Mouse (Mus musculus) ES-E14 (cell line): ENCODE data around the gene Il6ra. TPM values are rescaled to one million over a fixed set of nuclear protein-coding genes. Genes with fewer than 3 reads are reported as not detected.

Source experiments
- DNase-seq: peaks from one replicate; pipeline ENCODE4 v3.0.0-alpha.2; 2013; ENCODE audit warnings: low read depth, low spot score
- H3K27ac ChIP-seq: 2 replicates; pipeline ENCODE4 v1.5.1; 2012; ENCODE audit warnings: low read depth, mild to moderate bottlenecking, low read length, moderate library complexity, mixed read lengths; ENCODE audit not compliant: poor library complexity, insufficient read depth, severe bottlenecking
- H3K36me3 ChIP-seq: 2 replicates; pipeline ENCODE4 v1.6.1; 2012; ENCODE audit warnings: mild to moderate bottlenecking, low read length, moderate library complexity, mixed read lengths; ENCODE audit not compliant: control insufficient read depth, poor library complexity, insufficient read depth, severe bottlenecking
- H3K4me1 ChIP-seq, 2 experiments: fragments of 150-350 bp in 1 of 2; sonication (generic) in 1 of 2; 2 replicates each; pipeline ENCODE4 v1.6.1; 2012; ENCODE audit warnings: low read length in 2 of 2, mild to moderate bottlenecking in 1 of 2, mixed read lengths in 1 of 2; ENCODE audit not compliant: control insufficient read depth in 2 of 2, insufficient read depth in 2 of 2, poor library complexity in 1 of 2
- H3K4me3 ChIP-seq, 2 experiments: fragments of 150-350 bp in 1 of 2; sonication (generic) in 1 of 2; 2 replicates each; pipeline ENCODE4 v1.5.1; 2012; ENCODE audit warnings: low read length in 2 of 2, low read depth in 1 of 2, mild to moderate bottlenecking in 1 of 2, mixed read lengths in 1 of 2; ENCODE audit not compliant: insufficient read depth in 1 of 2, poor library complexity in 1 of 2, severe bottlenecking in 1 of 2
- H3K9ac ChIP-seq: 2 replicates; pipeline ENCODE4 v1.6.1; 2012; ENCODE audit warnings: low read depth, mild to moderate bottlenecking, low read length, mixed read lengths; ENCODE audit not compliant: poor library complexity, insufficient read depth, severe bottlenecking
- H3K9me3 ChIP-seq: fragments of 150-350 bp; sonication (generic); 2 replicates; pipeline ENCODE4 v1.6.1; 2012; ENCODE audit warnings: low read depth, mild to moderate bottlenecking, low read length; ENCODE audit not compliant: control insufficient read depth, insufficient read depth
- CHD2 ChIP-seq: IDR thresholded peaks from 2 replicates; pipeline ENCODE4 v1.6.1; 2014; ENCODE audit warnings: mild to moderate bottlenecking, low read depth, low read length, inconsistent platforms
- HCFC1 ChIP-seq: IDR thresholded peaks from 2 replicates; pipeline ENCODE4 v1.6.1; 2012; ENCODE audit warnings: low read length, inconsistent platforms, borderline replicate concordance; ENCODE audit not compliant: insufficient read depth
- MAFK ChIP-seq: IDR thresholded peaks from 2 replicates; pipeline ENCODE4 v1.6.1; 2014; ENCODE audit warnings: mild to moderate bottlenecking, low read depth, low read length, inconsistent platforms; ENCODE audit not compliant: insufficient read depth
- ZC3H11A ChIP-seq: IDR thresholded peaks from 2 replicates; pipeline ENCODE4 v1.6.1; 2012; ENCODE audit warnings: low read depth, mild to moderate bottlenecking, inconsistent platforms, low read length, borderline replicate concordance
- ZNF384 ChIP-seq: IDR thresholded peaks from 2 replicates; pipeline ENCODE4 v1.6.1; 2012; ENCODE audit warnings: low read depth, low read length, inconsistent platforms
- in situ Hi-C, 2 experiments: fragments of 600-800 bp; cut with MboI; formaldehyde crosslinking; loops; one replicate each; pipeline ENCODE4 v1.15.1; 2025; ENCODE audit warnings: low sequenced_read_pairs in 2 of 2, inconsistent platforms in 1 of 2; ENCODE audit not compliant: unreplicated experiment in 2 of 2
- total RNA-seq: library from RNA; depleted of rRNA; stranded (reverse); fragments of 300-350 nt; gene quantifications from 2 replicates; pipeline ENCODE4 v1.2.3, GENCODE M21; 2012

Gene Il6ra
- total RNA-seq, 1 experiment = 1.0 TPM

DNA sequence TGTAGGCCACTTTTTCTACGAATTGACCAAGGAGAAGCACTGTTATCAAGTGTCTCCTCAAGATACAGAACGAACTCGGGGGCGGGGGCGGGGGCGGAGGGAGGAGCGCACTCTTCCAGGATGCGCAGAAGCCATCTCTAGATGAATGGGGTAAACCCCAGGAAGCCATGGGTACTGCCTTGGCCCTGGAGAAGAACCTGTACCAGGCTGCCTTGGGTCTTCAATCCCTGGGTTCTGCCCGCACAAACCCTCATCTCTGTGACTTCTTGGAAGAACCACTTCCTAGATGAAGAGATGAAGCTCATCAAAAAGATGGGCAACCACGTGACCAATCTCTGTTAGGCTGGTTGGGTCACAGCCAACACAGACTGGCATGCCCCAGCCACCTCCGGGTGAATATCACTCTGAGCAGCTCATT is 91.9 kb downstream of the Il6ra start:
- Histone ChIP-seq H3K36me3 (no peaks in the 10 kb centered on the region; the same call in 1 of the 2 replicates), H3K4me1 (peaks cover 3 to 16% of the 10 kb centered on the region in 2 experiments; a peak in 3 of 4 replicates), H3K27ac (no peak overlapping the region), H3K9me3 (no peaks in the 10 kb centered on the region), H3K4me3 (no peak overlapping the region), H3K9ac (no peak overlapping the region)
- in situ Hi-C loops = no loop called here
- DNase-seq = no peak
- TF ChIP-seq CHD2 = no peak
- TF ChIP-seq ZC3H11A = no peak
- TF ChIP-seq MAFK = no peak
- TF ChIP-seq HCFC1 = no peak
- no peak for TF ChIP-seq ZNF384

DNA sequence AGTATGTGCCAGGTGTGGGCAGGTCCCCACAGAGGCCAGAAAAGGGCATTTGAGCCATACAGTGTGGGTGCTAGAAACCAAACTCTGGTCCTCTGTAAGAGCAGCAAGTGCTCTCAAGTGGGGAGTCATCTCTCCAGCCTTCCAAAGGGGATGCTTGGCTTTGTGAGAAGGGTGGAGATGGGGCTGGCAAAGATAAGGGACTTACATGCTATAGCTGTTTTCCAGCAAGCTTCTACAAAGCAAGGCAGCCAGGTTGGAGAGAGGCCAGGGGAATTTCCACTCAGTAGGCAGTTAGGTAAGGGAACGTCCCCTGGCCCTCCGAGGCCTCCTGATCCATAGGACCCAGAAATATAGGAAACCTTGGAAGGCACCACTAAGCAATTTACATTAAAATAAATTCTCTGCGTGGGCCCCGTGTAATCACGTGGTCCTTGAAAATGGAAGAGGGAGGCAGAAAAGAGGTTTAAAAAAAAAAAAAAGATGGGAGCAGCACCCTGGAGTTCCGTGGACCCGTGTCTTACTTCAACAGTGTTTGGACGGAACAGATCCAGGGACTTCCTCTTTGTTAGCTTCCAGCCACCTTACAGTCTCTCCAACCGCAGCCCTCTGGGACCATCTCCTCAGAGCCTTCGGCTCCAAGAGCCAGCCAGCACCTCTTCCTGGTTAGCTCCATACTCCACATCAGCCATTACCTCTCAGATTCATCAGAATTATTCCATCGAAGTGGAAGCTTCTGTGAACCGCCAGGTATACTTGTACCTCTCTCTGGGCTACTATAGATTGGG is 92.5 kb downstream of the Il6ra start:
- no peak for DNase-seq
- Histone ChIP-seq H3K9me3 (no peaks in the 10 kb centered on the region), H3K36me3 (no peaks in the 10 kb centered on the region; the same call in 1 of the 2 replicates), H3K27ac (no peak overlapping the region), H3K4me1 (peaks cover 3 to 15% of the 10 kb centered on the region in 2 experiments; a peak in 2 of 4 replicates), H3K4me3 (no peak overlapping the region), H3K9ac (no peak overlapping the region)
- TF ChIP-seq ZNF384 (no peak), MAFK (no peak), ZC3H11A (no peak), CHD2 (no peak), HCFC1 (no peak)
- in situ Hi-C loops = no loop called here

DNA sequence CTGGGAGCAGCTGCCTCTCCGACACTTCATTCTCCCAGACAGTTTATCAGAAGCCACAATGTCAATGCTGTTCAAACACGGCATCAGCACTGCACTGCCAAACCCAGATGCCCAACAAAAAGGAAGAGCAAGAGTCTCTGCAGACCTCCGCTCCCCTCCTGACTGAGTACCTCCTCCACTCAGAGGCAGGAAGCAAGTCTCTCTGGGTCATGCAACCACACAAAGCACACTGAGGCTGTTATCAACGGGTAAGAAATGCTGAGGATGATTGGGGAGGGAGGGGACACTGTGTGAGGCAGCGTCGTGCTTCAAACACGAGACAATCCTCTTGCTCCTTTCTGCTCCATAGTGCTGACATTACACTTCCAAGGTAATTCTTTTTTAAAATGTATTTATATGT is 93.1 kb downstream of the Il6ra start:
- peaks cover 3 to 13% of the 10 kb centered on the region in 2 experiments; a peak in 2 of 4 replicates for H3K4me1 ChIP-seq
- TF ChIP-seq ZC3H11A (no peak), CHD2 (no peak), MAFK (no peak), HCFC1 (no peak), ZNF384 (no peak)
- no peak for DNase-seq
- no peak overlapping the region for H3K4me3 ChIP-seq
- H3K9ac ChIP-seq = no peak overlapping the region
- H3K9me3 ChIP-seq = no peaks in the 10 kb centered on the region
- in situ Hi-C loops = no loop called here
- no peak overlapping the region for H3K27ac ChIP-seq
- H3K36me3 ChIP-seq = no peaks in the 10 kb centered on the region

GRCm38 (mm10) chr3:89818605-89819004 is 94.4 kb downstream of the Il6ra start:
- H3K36me3 ChIP-seq = no peaks in the 10 kb centered on the region
- in situ Hi-C loops = no loop called here
- peaks cover 3 to 13% of the 10 kb centered on the region in 2 experiments; a peak in 2 of 4 replicates for H3K4me1 ChIP-seq
- DNase-seq = no peak
- H3K9ac ChIP-seq = no peak overlapping the region
- TF ChIP-seq HCFC1 = no peak
- no peak for TF ChIP-seq ZC3H11A
- no peak for TF ChIP-seq CHD2
- TF ChIP-seq ZNF384 = no peak
- TF ChIP-seq MAFK = no peak
- H3K9me3 ChIP-seq = no peaks in the 10 kb centered on the region
- H3K4me3 ChIP-seq = no peak overlapping the region
- H3K27ac ChIP-seq = no peak overlapping the region
